Mouse (Mus musculus): ENCODE results near the gene Gtf2f2. TPM values are rescaled to one million over a fixed set of nuclear protein-coding genes. Genes with fewer than 3 reads are reported as not detected.

Gene Gtf2f2
- polyA plus RNA-seq, 1 experiment = 10.7 TPM

- Histone ChIP-seq H3K4me3 (ENCODE audit: control insufficient read depth, low read depth, low read length) (no peak overlapping the region), H3K27me3 (ENCODE audit: control insufficient read depth, insufficient read depth, low read length) (no peaks in the 10 kb centered on the region), H3K4me1 (ENCODE audit: control insufficient read depth, insufficient read depth, low read length) (no peaks in the 10 kb centered on the region), H3K27ac (ENCODE audit: control insufficient read depth, insufficient read depth, low read depth, low read length) (no peak overlapping the region), H3K36me3 (ENCODE audit: control insufficient read depth, insufficient read depth, low read length) (no peaks in the 10 kb centered on the region)
- TF ChIP-seq POLR2A (IDR thresholded peaks at IDR 0.05; ENCODE audit: control insufficient read depth, low read depth, low read length) (no peak), CTCF (IDR thresholded peaks at IDR 0.05; ENCODE audit: control insufficient read depth, insufficient read depth, insufficient replicate concordance, low read depth, low read length) (no peak)
Observed at GRCm38 (mm10) chr14:76020259-76020785, 9.7 kb upstream of the Gtf2f2 start.

GRCm38 (mm10) chr14:76017785-76018490, 7.3 kb upstream of the Gtf2f2 start:
- no peak overlapping the region for H3K27ac ChIP-seq (ENCODE audit: control insufficient read depth, insufficient read depth, low read depth, low read length)
- TF ChIP-seq CTCF (IDR thresholded peaks at IDR 0.05; ENCODE audit: control insufficient read depth, insufficient read depth, insufficient replicate concordance, low read depth, low read length) (no peak), POLR2A (IDR thresholded peaks at IDR 0.05; ENCODE audit: control insufficient read depth, low read depth, low read length) (no peak)

GRCm38 (mm10) chr14:76014331-76014730, 3.7 kb upstream of the Gtf2f2 start:
- Histone ChIP-seq H3K4me1 (ENCODE audit: control insufficient read depth, insufficient read depth, low read length) (peaks cover 9% of the 10 kb centered on the region; the same call in 1 of the 2 replicates), H3K27me3 (ENCODE audit: control insufficient read depth, insufficient read depth, low read length) (no peaks in the 10 kb centered on the region), H3K36me3 (ENCODE audit: control insufficient read depth, insufficient read depth, low read length) (no peaks in the 10 kb centered on the region), H3K4me3 (ENCODE audit: control insufficient read depth, low read depth, low read length) (no peak overlapping the region), H3K27ac (ENCODE audit: control insufficient read depth, insufficient read depth, low read depth, low read length) (no peak overlapping the region)
- TF ChIP-seq POLR2A (IDR thresholded peaks at IDR 0.05; ENCODE audit: control insufficient read depth, low read depth, low read length) = no peak
- TF ChIP-seq CTCF (IDR thresholded peaks at IDR 0.05; ENCODE audit: control insufficient read depth, insufficient read depth, insufficient replicate concordance, low read depth, low read length) = no peak

More at GRCm38 (mm10) chr14:76017785-76018490, 7.3 kb upstream of the Gtf2f2 start:
- H3K36me3 ChIP-seq (ENCODE audit: control insufficient read depth, insufficient read depth, low read length) = no peaks in the 10 kb centered on the region
- no peaks in the 10 kb centered on the region for H3K27me3 ChIP-seq (ENCODE audit: control insufficient read depth, insufficient read depth, low read length)
- H3K4me1 ChIP-seq (ENCODE audit: control insufficient read depth, insufficient read depth, low read length) = no peaks in the 10 kb centered on the region
- no peak overlapping the region for H3K4me3 ChIP-seq (ENCODE audit: control insufficient read depth, low read depth, low read length)

- Histone ChIP-seq H3K27ac (ENCODE audit: control insufficient read depth, insufficient read depth, low read depth, low read length) (peak overlapping the region; percentile 33; the same call in 1 of the 2 replicates), H3K36me3 (ENCODE audit: control insufficient read depth, insufficient read depth, low read length) (no peaks in the 10 kb centered on the region), H3K27me3 (ENCODE audit: control insufficient read depth, insufficient read depth, low read length) (no peaks in the 10 kb centered on the region), H3K4me1 (ENCODE audit: control insufficient read depth, insufficient read depth, low read length) (peaks cover 9% of the 10 kb centered on the region; the same call in 1 of the 2 replicates), H3K4me3 (ENCODE audit: control insufficient read depth, low read depth, low read length) (peak overlapping the region; percentile 97)
- TF ChIP-seq CTCF (IDR thresholded peaks at IDR 0.05; ENCODE audit: control insufficient read depth, insufficient read depth, insufficient replicate concordance, low read depth, low read length) (no peak), POLR2A (IDR thresholded peaks at IDR 0.05; ENCODE audit: control insufficient read depth, low read depth, low read length) (no peak)
Observed at GRCm38 (mm10) chr14:76011062-76011457, 395 bp upstream of the Gtf2f2 start.

- peaks cover 9% of the 10 kb centered on the region; the same call in 1 of the 2 replicates for H3K4me1 ChIP-seq (ENCODE audit: control insufficient read depth, insufficient read depth, low read length)
- H3K27me3 ChIP-seq (ENCODE audit: control insufficient read depth, insufficient read depth, low read length) = no peaks in the 10 kb centered on the region
- no peak overlapping the region for H3K27ac ChIP-seq (ENCODE audit: control insufficient read depth, insufficient read depth, low read depth, low read length)
- TF ChIP-seq CTCF (IDR thresholded peaks at IDR 0.05; ENCODE audit: control insufficient read depth, insufficient read depth, insufficient replicate concordance, low read depth, low read length) (no peak), POLR2A (IDR thresholded peaks at IDR 0.05; ENCODE audit: control insufficient read depth, low read depth, low read length) (no peak)
- H3K36me3 ChIP-seq (ENCODE audit: control insufficient read depth, insufficient read depth, low read length) = no peaks in the 10 kb centered on the region
- H3K4me3 ChIP-seq (ENCODE audit: control insufficient read depth, low read depth, low read length) = peak overlapping the region; percentile 97; the same call in 1 of the 2 replicates
Observed at GRCm38 (mm10) chr14:76009185-76009584, 1.5 kb downstream of the Gtf2f2 start.

DNA sequence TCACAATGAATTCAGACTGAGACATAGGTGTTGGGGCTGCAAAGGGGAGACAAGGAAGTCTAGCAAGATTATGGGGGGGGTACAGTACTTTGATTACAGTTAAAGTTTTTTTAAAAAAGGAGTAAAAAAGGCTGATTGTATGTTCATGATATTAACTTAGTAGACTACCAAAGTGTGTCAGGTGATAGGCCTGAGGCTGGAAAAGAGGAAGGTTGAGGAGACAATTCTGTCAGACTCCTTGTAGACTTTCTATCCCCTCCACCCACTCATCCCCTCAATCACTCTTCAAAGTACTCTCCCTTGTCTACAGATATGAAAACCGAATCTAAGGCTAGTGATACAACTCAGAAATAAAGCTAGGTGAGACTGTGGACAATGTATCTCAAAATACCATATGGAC, 2.5 kb downstream of the Gtf2f2 start:
- H3K27me3 ChIP-seq (ENCODE audit: control insufficient read depth, insufficient read depth, low read length) = no peaks in the 10 kb centered on the region
- TF ChIP-seq POLR2A (IDR thresholded peaks at IDR 0.05; ENCODE audit: control insufficient read depth, low read depth, low read length) (no peak), CTCF (IDR thresholded peaks at IDR 0.05; ENCODE audit: control insufficient read depth, insufficient read depth, insufficient replicate concordance, low read depth, low read length) (no peak)
- H3K4me3 ChIP-seq (ENCODE audit: control insufficient read depth, low read depth, low read length) = no peak overlapping the region
- H3K36me3 ChIP-seq (ENCODE audit: control insufficient read depth, insufficient read depth, low read length) = no peaks in the 10 kb centered on the region
- H3K4me1 ChIP-seq (ENCODE audit: control insufficient read depth, insufficient read depth, low read length) = peaks cover 9% of the 10 kb centered on the region; the same call in 1 of the 2 replicates
- H3K27ac ChIP-seq (ENCODE audit: control insufficient read depth, insufficient read depth, low read depth, low read length) = no peak overlapping the region

- Histone ChIP-seq H3K4me1 (ENCODE audit: control insufficient read depth, insufficient read depth, low read length) (peaks cover 5% of the 10 kb centered on the region; the same call in 1 of the 2 replicates), H3K27me3 (ENCODE audit: control insufficient read depth, insufficient read depth, low read length) (no peaks in the 10 kb centered on the region), H3K36me3 (ENCODE audit: control insufficient read depth, insufficient read depth, low read length) (no peaks in the 10 kb centered on the region), H3K4me3 (ENCODE audit: control insufficient read depth, low read depth, low read length) (no peak overlapping the region), H3K27ac (ENCODE audit: control insufficient read depth, insufficient read depth, low read depth, low read length) (no peak overlapping the region)
- TF ChIP-seq CTCF (IDR thresholded peaks at IDR 0.05; ENCODE audit: control insufficient read depth, insufficient read depth, insufficient replicate concordance, low read depth, low read length) = no peak
- no peak for TF ChIP-seq POLR2A (IDR thresholded peaks at IDR 0.05; ENCODE audit: control insufficient read depth, low read depth, low read length)
Observed at GRCm38 (mm10) chr14:76005011-76005410, 5.7 kb downstream of the Gtf2f2 start.
